Mouse (Mus musculus): ENCODE measurements around the gene Mllt3. TPM values are rescaled to one million over a fixed set of nuclear protein-coding genes. Genes with fewer than 3 reads are reported as not detected.

Gene Mllt3
- polyA plus RNA-seq, 1 experiment from 2014 or later, result 92.6 TPM

DNA sequence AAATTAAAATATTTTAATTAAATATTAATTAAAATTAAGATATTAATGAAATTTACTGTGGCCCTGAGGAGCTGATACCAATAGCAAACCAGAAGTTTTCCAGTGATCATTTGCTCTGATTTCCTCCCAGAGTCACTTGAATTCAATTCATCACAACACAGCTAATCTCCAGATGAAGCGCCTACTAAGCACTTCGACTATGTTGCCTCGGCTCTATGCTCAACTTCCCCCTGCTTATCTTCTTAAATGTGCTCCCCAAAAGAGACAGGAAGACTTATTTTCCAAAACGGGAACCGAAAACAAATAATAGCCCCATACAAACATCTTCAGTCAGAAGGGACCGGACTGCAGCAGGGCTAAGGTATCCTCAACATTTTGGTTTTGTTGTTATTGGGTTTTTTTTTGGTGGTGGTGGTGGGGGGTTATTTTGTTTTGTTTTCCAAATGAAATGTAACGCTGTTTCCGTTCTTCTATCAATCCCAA, 90.2 kb downstream of the Mllt3 start:
- Histone ChIP-seq H3K4me2 (no peak overlapping the region), H3K4me3 (no peak overlapping the region), H3K36me3 (no peaks in the 10 kb centered on the region), H3K27ac (no peak overlapping the region), H3K9me3 (replicated peaks) (no peaks in the 10 kb centered on the region), H3K9ac (no peak overlapping the region), H3K4me1 (no peaks in the 10 kb centered on the region), H3K27me3 (replicated peaks) (no peaks in the 10 kb centered on the region)
- ATAC-seq, result no peak
- 71% methylated on average over 8 of the region's 8 CpGs for WGBS (ENCODE audit: insufficient replicate concordance)

- H3K4me2 ChIP-seq, result no peak overlapping the region
- no peaks in the 10 kb centered on the region for H3K27me3 ChIP-seq (replicated peaks)
- WGBS (ENCODE audit: insufficient replicate concordance), result 77% methylated on average over 7 of the region's 7 CpGs
- no peaks in the 10 kb centered on the region for H3K9me3 ChIP-seq (replicated peaks)
- H3K27ac ChIP-seq, result no peak overlapping the region
- 0 out of 2 replicates have a peak, but pooled peaks cover 6% of the 10 kb centered on the region for H3K4me1 ChIP-seq
- no peak for ATAC-seq
- no peaks in the 10 kb centered on the region for H3K36me3 ChIP-seq
- no peak overlapping the region for H3K9ac ChIP-seq
- no peak overlapping the region for H3K4me3 ChIP-seq
Measured at GRCm38 (mm10) chr4:87939474-87940154, 93.5 kb downstream of the Mllt3 start.

GRCm38 (mm10) chr4:87936326-87936725, 96.8 kb downstream of the Mllt3 start:
- ATAC-seq, result no peak
- no peak overlapping the region for H3K4me2 ChIP-seq
- peaks cover 20% of the 10 kb centered on the region for H3K4me1 ChIP-seq
- 81% methylated on average over 2 of the region's 2 CpGs for WGBS (ENCODE audit: insufficient replicate concordance)
- H3K9me3 ChIP-seq (replicated peaks), result no peaks in the 10 kb centered on the region
- H3K27ac ChIP-seq, result no peak overlapping the region
- no peak overlapping the region for H3K9ac ChIP-seq
- no peak overlapping the region for H3K4me3 ChIP-seq
- no peaks in the 10 kb centered on the region for H3K27me3 ChIP-seq (replicated peaks)
- no peaks in the 10 kb centered on the region for H3K36me3 ChIP-seq

DNA sequence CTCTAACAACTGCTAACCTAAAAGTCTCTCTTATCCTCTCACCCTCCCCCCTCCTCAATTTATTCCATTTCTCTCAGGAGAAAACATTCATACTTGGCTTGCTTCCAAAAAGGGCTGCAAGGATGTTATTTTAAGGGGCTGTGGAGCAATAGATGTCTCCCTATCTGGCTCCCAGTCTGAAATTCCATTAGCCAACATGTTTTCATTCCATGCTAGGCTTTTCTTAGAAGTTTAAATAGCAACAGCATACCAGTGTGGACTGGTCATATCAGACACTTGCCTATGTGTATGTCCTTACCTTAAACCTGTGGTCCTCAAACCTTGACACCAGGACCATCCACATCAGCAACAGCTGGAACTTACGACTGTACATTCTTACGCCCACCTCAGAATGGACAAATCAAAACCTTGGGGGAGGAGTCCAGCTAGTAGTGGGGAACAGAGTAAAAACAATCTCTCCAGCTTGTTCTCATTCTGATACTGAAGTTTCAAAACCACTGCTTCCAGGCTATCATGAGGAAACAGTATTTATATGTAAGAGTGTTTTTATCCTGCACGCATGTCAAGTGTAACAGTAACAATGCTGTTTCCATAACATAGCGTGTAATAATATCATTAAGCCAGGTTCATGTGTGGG, 99.3 kb downstream of the Mllt3 start:
- no peak for ATAC-seq
- no peak overlapping the region for H3K27ac ChIP-seq

DNA sequence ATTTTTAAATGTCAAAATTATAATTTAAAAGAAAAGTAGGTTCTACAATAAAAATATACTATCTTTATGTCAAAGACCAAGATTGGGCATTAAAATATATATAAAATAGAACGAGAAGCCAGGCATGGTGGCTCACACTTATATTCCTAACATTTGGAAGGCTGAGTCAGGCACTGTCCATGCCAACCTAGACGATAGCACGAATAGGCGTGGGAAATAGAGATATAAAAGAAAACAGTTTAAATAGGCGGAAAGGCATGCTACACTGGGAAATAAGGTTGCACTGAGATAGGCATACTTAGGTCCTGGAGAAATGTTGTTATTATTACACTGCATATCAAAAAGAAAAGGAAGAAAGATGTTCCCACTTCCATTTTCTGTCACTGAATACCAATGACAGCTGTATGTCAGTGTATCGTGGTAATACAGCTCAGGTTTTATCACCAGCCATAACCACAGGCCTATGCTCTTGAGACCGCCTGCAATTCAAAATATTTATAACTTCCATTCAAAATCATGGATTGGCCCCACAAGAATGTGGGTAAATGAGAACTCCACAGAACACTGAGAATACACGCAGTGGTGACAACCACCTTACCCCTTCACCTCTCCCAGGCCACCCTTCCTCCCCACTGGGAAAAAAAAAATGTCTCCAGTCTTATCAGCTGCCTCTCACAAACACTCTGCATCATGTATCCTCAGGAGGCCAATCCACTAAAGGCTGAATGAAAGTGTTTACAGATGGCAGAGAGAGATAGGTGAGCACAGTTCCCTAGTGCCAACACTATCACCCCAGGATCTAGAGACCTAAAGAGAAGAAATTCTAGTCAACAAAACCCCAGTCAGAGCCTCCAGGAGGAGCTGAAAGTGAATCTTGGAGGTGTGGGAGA, 102.6 kb downstream of the Mllt3 start:
- H3K27ac ChIP-seq, result peak overlapping the region; percentile 83
- H3K9ac ChIP-seq, result peak overlapping the region; percentile 41; the same call in 1 of the 2 replicates
- H3K9me3 ChIP-seq (replicated peaks), result no peaks in the 10 kb centered on the region
- H3K27me3 ChIP-seq (replicated peaks), result no peaks in the 10 kb centered on the region
- H3K36me3 ChIP-seq, result no peaks in the 10 kb centered on the region
- 48% methylated on average over 8 of the region's 8 CpGs for WGBS (ENCODE audit: insufficient replicate concordance)
- H3K4me2 ChIP-seq, result peak overlapping the region; percentile 57
- H3K4me3 ChIP-seq, result no peak overlapping the region
- peak; percentile 95 for ATAC-seq
- peaks cover 39% of the 10 kb centered on the region for H3K4me1 ChIP-seq

More for the DNA sequence above, 99.3 kb downstream of the Mllt3 start:
- no peaks in the 10 kb centered on the region for H3K36me3 ChIP-seq
- H3K4me2 ChIP-seq, result no peak overlapping the region
- no peak overlapping the region for H3K4me3 ChIP-seq
- no peak overlapping the region for H3K9ac ChIP-seq
- H3K4me1 ChIP-seq, result peaks cover 39% of the 10 kb centered on the region
- no peaks in the 10 kb centered on the region for H3K27me3 ChIP-seq (replicated peaks)
- H3K9me3 ChIP-seq (replicated peaks), result no peaks in the 10 kb centered on the region
- WGBS (ENCODE audit: insufficient replicate concordance), result 70% methylated on average over 4 of the region's 4 CpGs

GRCm38 (mm10) chr4:87928603-87929199, 104.5 kb downstream of the Mllt3 start:
- Histone ChIP-seq H3K36me3 (no peaks in the 10 kb centered on the region), H3K9ac (no peak overlapping the region), H3K27me3 (replicated peaks) (no peaks in the 10 kb centered on the region), H3K27ac (no peak overlapping the region), H3K4me3 (no peak overlapping the region), H3K4me1 (peaks cover 27% of the 10 kb centered on the region), H3K4me2 (no peak overlapping the region), H3K9me3 (replicated peaks) (no peaks in the 10 kb centered on the region)
- ATAC-seq, result no peak
- WGBS (ENCODE audit: insufficient replicate concordance), result 66% methylated on average over 3 of the region's 3 CpGs

GRCm38 (mm10) chr4:87927354-87927753, 105.8 kb downstream of the Mllt3 start:
- Histone ChIP-seq H3K9me3 (replicated peaks) (no peaks in the 10 kb centered on the region), H3K27ac (no peak overlapping the region), H3K27me3 (replicated peaks) (no peaks in the 10 kb centered on the region), H3K4me2 (no peak overlapping the region), H3K4me3 (no peak overlapping the region), H3K9ac (no peak overlapping the region), H3K36me3 (no peaks in the 10 kb centered on the region), H3K4me1 (peaks cover 25% of the 10 kb centered on the region)
- no peak for ATAC-seq
- 78% methylated on average over 10 of the region's 10 CpGs for WGBS (ENCODE audit: insufficient replicate concordance)

DNA sequence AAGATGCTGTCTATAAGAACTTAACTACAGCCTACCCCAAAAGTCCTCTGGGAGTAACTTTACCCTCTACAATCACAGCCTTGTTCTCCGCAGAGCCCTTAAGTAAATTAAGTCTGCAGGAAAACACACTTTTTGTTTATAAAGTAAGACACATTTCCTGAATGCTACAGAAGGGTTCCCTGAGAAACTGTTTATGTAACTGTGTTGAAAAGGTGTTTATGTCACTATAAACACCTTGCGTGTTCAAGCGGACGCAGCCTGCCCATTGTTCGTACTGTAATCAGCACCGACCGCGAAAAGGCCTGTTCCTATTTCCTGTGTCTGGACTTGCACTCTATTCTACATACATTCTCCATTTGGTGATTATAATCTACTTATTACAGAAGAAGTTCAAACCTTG, 112.5 kb downstream of the Mllt3 start:
- H3K27ac ChIP-seq, result no peak overlapping the region
- H3K4me2 ChIP-seq, result no peak overlapping the region
- no peak overlapping the region for H3K9ac ChIP-seq
- 77% methylated on average over 8 of the region's 8 CpGs for WGBS (ENCODE audit: insufficient replicate concordance)
- ATAC-seq, result no peak
- no peaks in the 10 kb centered on the region for H3K27me3 ChIP-seq (replicated peaks)
- no peak overlapping the region for H3K4me3 ChIP-seq
- H3K9me3 ChIP-seq (replicated peaks), result no peaks in the 10 kb centered on the region
- no peaks in the 10 kb centered on the region for H3K36me3 ChIP-seq
- H3K4me1 ChIP-seq, result 0 out of 2 replicates have a peak, but pooled peaks cover 2% of the 10 kb centered on the region

DNA sequence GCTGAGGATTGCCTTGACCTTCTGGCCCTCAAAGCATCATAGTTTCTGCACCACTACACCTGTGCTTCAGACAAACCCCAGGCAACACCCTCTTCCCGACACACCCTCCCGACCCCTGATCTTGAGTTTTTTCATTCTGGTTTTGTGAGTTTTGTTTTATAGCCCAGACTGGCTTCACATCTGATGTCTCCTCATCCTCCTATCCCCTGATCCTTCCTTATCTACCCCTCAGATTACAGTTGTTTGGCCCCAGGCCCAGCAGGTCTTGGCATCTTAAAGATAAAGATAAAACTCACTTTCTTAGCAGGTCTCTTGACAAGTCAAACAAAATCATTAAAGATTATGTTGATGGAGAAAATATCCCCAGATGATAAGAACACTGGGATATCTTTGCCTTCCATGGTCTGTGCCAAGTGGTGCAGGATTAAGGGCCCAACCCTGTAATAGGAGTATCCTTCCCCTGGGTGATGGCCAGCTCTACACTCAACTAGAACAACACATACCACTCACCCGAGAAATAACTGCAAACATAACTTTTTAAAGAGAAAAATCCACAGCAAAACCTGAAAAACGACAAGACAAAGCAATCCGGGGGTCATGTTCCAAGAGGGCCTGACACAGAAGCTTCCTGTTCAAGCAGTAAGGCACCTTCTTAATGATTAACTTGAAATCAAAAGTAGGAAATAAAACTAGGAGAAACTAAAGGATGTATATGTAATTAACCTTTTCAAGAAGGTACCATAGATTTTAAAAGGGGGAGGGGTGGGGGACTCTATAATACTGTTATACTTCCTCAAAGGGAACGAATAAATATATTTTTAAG, 121.8 kb downstream of the Mllt3 start:
- H3K9ac ChIP-seq, result no peak overlapping the region
- no peaks in the 10 kb centered on the region for H3K36me3 ChIP-seq
- no peak overlapping the region for H3K27ac ChIP-seq
- H3K4me2 ChIP-seq, result no peak overlapping the region
- peaks cover 12% of the 10 kb centered on the region for H3K4me1 ChIP-seq
- H3K9me3 ChIP-seq (replicated peaks), result no peaks in the 10 kb centered on the region
- H3K4me3 ChIP-seq, result no peak overlapping the region
- ATAC-seq, result no peak
- H3K27me3 ChIP-seq (replicated peaks), result no peaks in the 10 kb centered on the region
- 68% methylated on average over 6 of the region's 6 CpGs for WGBS (ENCODE audit: insufficient replicate concordance)

DNA sequence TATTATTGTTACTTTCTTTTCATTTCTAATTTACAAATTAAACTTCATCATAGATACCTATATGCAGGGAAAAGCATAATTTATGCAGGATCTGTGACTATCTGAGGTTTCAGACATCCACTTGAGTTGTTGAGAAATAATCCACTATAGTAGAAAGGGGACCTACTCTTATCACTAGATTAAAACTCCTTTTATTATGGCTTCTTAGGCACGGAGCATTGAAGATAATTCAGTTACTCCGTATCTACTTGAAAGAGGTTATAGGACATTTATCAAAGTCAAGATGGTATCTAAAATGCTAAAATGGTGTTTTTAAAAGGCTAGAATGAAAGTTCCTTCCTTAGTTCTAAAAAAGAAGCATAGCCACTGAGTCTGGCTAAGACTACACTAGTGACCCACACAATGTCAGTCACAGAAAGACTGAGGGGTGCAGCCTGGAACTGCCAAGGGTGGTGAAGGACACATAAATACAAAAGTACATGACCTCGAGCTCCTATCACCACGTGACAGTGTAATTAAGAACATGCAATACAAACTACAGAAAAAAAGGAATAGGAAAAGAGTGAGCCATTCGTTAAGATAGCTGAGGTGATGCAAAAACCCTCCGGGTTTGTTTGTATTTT, 127.9 kb downstream of the Mllt3 start:
- Histone ChIP-seq H3K27me3 (replicated peaks) (no peaks in the 10 kb centered on the region), H3K36me3 (no peaks in the 10 kb centered on the region), H3K4me1 (peaks cover 15% of the 10 kb centered on the region), H3K27ac (no peak overlapping the region), H3K4me2 (no peak overlapping the region), H3K9ac (no peak overlapping the region), H3K4me3 (no peak overlapping the region), H3K9me3 (replicated peaks) (no peaks in the 10 kb centered on the region)
- WGBS (ENCODE audit: insufficient replicate concordance), result 55% methylated on average over 6 of the region's 6 CpGs
- no peak for ATAC-seq

DNA sequence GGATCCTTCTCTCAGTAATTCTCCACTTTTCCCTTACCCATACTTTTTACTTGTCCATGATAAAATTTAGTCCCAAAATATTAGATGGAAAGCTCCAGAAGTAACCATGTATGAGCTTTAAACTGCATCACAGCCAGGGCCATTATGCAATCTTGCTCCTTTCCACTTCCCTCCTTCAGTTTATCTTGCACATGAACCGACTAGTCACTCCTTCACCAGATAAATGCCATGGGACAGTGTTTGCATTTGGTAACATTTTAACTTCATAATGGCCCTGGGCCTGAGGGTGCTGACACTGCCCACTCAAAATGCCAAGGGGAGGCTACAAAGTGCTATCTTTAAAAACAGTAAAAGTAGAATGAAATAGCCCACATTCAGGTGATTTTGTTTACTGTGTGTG, 128.4 kb downstream of the Mllt3 start:
- Histone ChIP-seq H3K9me3 (replicated peaks) (no peaks in the 10 kb centered on the region), H3K27me3 (replicated peaks) (no peaks in the 10 kb centered on the region), H3K36me3 (no peaks in the 10 kb centered on the region), H3K27ac (no peak overlapping the region), H3K4me3 (no peak overlapping the region), H3K9ac (no peak overlapping the region), H3K4me2 (no peak overlapping the region), H3K4me1 (peaks cover 15% of the 10 kb centered on the region)
- ATAC-seq, result no peak
- 7% methylated on average over 1 of the region's 1 CpGs for WGBS (ENCODE audit: insufficient replicate concordance)
